Mouse (Mus musculus): ENCODE measurements around the gene Cdc26. TPM values are rescaled to one million over a fixed set of nuclear protein-coding genes. Genes with fewer than 3 reads are reported as not detected.

Cdc26 gene
- polyA plus RNA-seq, 1 experiment from 2014 or later = 83.1 TPM

DNA sequence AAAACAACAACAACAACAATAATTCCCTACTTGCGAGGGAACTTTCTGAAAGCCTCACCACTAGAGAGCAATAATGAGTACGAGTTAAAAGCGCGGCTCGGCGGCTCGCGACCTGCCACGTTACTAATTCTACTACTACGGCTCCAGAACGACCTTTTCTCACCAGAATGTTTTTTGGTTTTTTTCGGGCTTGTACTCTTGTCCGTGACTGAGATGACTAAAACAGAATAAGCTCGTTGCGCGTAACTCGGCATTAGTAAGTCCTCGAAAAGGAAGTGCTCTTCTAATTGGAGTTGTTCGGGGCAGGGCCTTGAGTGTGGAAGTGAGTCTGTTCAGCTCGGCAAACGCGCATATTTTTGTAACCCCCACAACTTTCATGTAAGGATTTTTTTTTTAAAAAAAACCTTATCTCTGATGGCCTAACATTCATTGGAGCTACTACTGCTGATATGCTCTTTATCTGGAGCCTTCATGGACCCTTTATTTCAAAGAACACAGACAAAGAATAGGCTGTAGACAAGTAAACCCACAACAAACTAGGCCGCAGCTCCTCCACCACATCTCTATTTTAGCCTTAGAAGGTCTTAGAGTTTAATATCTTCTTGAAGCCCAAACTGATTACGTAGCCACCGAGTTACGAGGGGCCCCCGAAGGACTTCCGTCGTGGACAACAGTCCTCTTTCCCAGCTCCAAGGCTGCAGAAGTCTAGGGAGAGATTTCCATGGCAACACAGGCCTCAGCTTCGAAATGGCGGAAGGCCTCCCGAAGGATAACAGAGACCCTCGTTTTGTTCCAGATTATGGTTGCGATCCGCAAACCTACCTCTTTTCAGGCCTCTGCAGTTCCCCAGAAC is 486 bp downstream of the Cdc26 start:
- DNase-seq (ENCODE audit: low spot score) (peak; percentile 72), ATAC-seq (ENCODE audit: low FRiP score) (peak; percentile 66)
- Histone ChIP-seq H3K4me3 (replicated peaks; ENCODE audit: low read length) (peak overlapping the region; percentile 74), H3K36me3 (replicated peaks; ENCODE audit: control insufficient read depth, insufficient read depth) (peaks cover 27% of the 10 kb centered on the region), H3K4me2 (replicated peaks) (peak overlapping the region; percentile 44), H3K27me3 (ENCODE audit: control insufficient read depth, insufficient read depth, low read length) (no peaks in the 10 kb centered on the region), H3K4me1 (replicated peaks; ENCODE audit: control insufficient read depth, insufficient read depth, low read length) (peaks cover 27% of the 10 kb centered on the region; the same call in 1 of the 2 replicates), H3K27ac (peak overlapping the region; percentile 48), H3K9me3 (ENCODE audit: control insufficient read depth, low read length) (no peaks in the 10 kb centered on the region), H3K9ac (peak overlapping the region; percentile 77)
- WGBS = under 1% methylated on average over 35 of the region's 35 CpGs

DNA sequence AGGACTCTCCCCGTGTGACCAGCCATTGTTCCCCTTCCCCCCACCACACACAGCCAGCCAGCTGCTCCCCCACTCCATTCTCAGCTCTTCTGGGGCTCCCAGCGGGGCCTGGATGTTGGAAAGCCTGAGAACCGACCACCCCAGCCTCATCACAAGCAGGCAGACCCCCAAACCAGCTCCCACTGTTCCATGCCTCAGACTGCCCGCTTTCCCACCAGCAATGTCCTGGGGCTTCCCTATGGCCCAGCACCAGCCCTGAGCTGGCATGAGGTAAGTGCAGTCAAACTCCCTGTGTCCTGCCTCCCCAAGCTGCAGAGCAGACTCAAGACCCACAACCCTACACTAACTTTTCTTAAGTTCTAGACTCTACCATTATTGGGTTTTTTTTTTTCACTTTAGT is 2.3 kb downstream of the Cdc26 start:
- Histone ChIP-seq H3K4me1 (replicated peaks; ENCODE audit: control insufficient read depth, insufficient read depth, low read length) (peaks cover 27% of the 10 kb centered on the region; the same call in 1 of the 2 replicates), H3K9me3 (ENCODE audit: control insufficient read depth, low read length) (no peaks in the 10 kb centered on the region), H3K9ac (no peak overlapping the region), H3K36me3 (replicated peaks; ENCODE audit: control insufficient read depth, insufficient read depth) (peaks cover 27% of the 10 kb centered on the region), H3K4me2 (replicated peaks) (no peak overlapping the region), H3K27me3 (ENCODE audit: control insufficient read depth, insufficient read depth, low read length) (no peaks in the 10 kb centered on the region), H3K4me3 (replicated peaks; ENCODE audit: low read length) (no peak overlapping the region), H3K27ac (no peak overlapping the region)
- 73% methylated on average over 4 of the region's 4 CpGs for WGBS
- no peak for ATAC-seq (ENCODE audit: low FRiP score)
- DNase-seq (ENCODE audit: low spot score) = no peak

DNA sequence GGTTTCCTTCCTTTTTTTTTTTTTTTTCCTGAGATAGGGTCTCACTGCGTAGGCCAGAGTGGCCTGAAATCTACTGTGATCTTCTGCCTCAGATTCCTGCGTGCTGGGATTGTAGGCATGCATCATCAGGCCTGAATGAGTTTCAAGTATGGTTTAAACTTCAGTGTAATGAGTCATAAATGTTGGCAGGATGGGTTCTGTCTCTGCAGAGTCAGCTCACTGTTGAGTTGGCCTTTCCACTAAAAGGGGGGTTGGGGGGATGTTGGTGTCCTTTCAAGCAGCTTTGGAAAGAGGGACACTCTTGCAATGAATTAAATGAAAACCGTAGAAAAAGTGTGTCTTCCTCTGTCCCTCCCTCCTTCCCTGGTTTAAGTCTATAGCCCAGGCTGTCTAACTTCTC is 9.5 kb downstream of the Cdc26 start:
- 93% methylated on average over 3 of the region's 3 CpGs for WGBS
- Histone ChIP-seq H3K4me3 (replicated peaks; ENCODE audit: low read length) (no peak overlapping the region), H3K27me3 (ENCODE audit: control insufficient read depth, insufficient read depth, low read length) (no peaks in the 10 kb centered on the region), H3K9ac (no peak overlapping the region), H3K4me1 (replicated peaks; ENCODE audit: control insufficient read depth, insufficient read depth, low read length) (no peaks in the 10 kb centered on the region), H3K27ac (no peak overlapping the region), H3K4me2 (replicated peaks) (no peak overlapping the region), H3K36me3 (replicated peaks; ENCODE audit: control insufficient read depth, insufficient read depth) (peaks cover 85% of the 10 kb centered on the region), H3K9me3 (ENCODE audit: control insufficient read depth, low read length) (no peaks in the 10 kb centered on the region)
- ATAC-seq (ENCODE audit: low FRiP score) = no peak
- no peak for DNase-seq (ENCODE audit: low spot score)

DNA sequence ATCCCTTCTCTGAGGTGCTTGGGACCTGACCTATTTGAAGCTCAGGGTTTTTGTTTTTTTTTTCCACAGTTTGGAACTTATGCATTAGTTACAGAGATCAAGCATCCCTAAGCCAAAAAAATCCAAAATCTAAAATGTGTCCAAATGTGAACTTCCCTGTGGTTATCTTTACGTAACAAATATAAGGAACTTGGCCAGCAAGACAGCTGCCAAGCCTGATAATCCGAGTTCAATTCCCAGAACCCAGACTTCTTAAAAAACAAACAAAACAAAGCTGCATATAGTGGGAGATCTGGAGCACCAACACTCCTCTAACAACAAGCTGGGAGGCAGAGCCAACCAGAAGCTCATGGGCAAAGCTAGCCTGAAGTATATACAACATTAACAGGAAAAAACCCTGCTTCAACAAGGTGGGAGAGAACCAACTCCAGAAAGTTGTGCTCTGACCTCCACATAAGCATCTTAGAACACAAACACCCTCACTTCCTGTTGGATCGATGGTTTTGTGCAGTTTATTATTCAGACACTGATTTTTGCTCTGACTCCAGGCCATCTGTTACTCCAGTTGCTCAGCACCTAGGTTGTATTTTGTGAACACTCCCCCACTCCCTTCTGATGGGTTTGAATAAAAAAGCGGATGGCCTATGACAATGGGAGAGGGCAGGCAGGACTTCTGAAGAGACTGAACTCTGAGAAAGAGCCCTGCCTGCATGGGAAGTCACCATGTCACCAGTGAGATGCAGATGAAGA is 10.7 kb downstream of the Cdc26 start:
- peaks cover 90% of the 10 kb centered on the region for H3K36me3 ChIP-seq (replicated peaks; ENCODE audit: control insufficient read depth, insufficient read depth)
- no peak overlapping the region for H3K4me3 ChIP-seq (replicated peaks; ENCODE audit: low read length)
- no peaks in the 10 kb centered on the region for H3K9me3 ChIP-seq (ENCODE audit: control insufficient read depth, low read length)
- H3K9ac ChIP-seq = no peak overlapping the region
- 88% methylated on average over 4 of the region's 4 CpGs for WGBS
- H3K27ac ChIP-seq = no peak overlapping the region
- no peak overlapping the region for H3K4me2 ChIP-seq (replicated peaks)
- no peak for ATAC-seq (ENCODE audit: low FRiP score)
- H3K4me1 ChIP-seq (replicated peaks; ENCODE audit: control insufficient read depth, insufficient read depth, low read length) = no peaks in the 10 kb centered on the region
- no peaks in the 10 kb centered on the region for H3K27me3 ChIP-seq (ENCODE audit: control insufficient read depth, insufficient read depth, low read length)
- no peak for DNase-seq (ENCODE audit: low spot score)

DNA sequence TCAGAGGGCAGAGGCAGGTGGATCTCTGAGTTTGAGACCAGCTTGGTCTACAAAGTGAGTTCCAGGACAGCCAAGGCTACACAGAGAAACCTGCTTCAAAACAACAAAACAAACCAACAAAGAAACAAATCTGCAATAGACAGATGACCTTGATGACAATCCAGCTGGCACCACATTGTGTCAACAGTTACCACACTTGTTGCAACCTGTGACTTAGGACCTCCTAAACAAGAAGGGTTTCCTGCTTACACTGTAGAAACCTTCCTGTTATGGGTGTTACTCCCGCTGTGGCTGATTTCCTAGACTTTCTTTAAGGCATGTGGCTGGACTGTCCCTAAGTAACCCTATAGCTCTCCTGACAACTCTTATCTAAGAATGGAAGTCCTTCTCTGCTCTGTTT is 12.6 kb downstream of the Cdc26 start:
- H3K9me3 ChIP-seq (ENCODE audit: control insufficient read depth, low read length) = no peaks in the 10 kb centered on the region
- ATAC-seq (ENCODE audit: low FRiP score) = no peak
- H3K9ac ChIP-seq = no peak overlapping the region
- no peak for DNase-seq (ENCODE audit: low spot score)
- H3K4me3 ChIP-seq (replicated peaks; ENCODE audit: low read length) = no peak overlapping the region
- WGBS = 93% methylated on average over 1 of the region's 1 CpGs
- H3K4me1 ChIP-seq (replicated peaks; ENCODE audit: control insufficient read depth, insufficient read depth, low read length) = no peaks in the 10 kb centered on the region
- no peak overlapping the region for H3K4me2 ChIP-seq (replicated peaks)
- H3K36me3 ChIP-seq (replicated peaks; ENCODE audit: control insufficient read depth, insufficient read depth) = peaks cover 87% of the 10 kb centered on the region
- no peaks in the 10 kb centered on the region for H3K27me3 ChIP-seq (ENCODE audit: control insufficient read depth, insufficient read depth, low read length)
- no peak overlapping the region for H3K27ac ChIP-seq

DNA sequence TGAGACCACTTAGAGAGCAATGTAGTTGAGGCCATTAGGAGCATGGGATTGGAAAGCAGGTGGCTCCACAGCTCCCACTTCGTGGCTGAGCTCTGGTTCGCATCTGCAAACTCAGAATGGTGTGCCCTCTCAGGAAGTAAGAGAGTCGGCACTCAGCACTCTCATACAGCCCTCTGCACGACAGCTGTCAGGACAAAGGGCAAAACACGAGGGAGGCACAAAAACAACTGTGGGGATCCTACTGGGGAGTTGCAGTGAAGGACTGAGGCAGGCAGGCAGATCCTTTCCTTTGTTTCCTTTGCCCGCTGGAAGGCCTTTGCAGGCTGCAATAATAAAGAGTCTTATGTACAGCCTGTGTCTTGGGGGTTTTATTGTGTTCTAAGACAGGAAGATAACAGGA is 15.0 kb downstream of the Cdc26 start:
- ATAC-seq (ENCODE audit: low FRiP score) (no peak), DNase-seq (ENCODE audit: low spot score) (no peak)
- Histone ChIP-seq H3K4me2 (replicated peaks) (no peak overlapping the region), H3K27ac (no peak overlapping the region), H3K9me3 (ENCODE audit: control insufficient read depth, low read length) (no peaks in the 10 kb centered on the region), H3K27me3 (ENCODE audit: control insufficient read depth, insufficient read depth, low read length) (no peaks in the 10 kb centered on the region), H3K36me3 (replicated peaks; ENCODE audit: control insufficient read depth, insufficient read depth) (peaks cover 86% of the 10 kb centered on the region), H3K4me3 (replicated peaks; ENCODE audit: low read length) (no peak overlapping the region), H3K9ac (no peak overlapping the region), H3K4me1 (replicated peaks; ENCODE audit: control insufficient read depth, insufficient read depth, low read length) (no peaks in the 10 kb centered on the region)
- WGBS = 15% methylated on average over 6 of the region's 6 CpGs

DNA sequence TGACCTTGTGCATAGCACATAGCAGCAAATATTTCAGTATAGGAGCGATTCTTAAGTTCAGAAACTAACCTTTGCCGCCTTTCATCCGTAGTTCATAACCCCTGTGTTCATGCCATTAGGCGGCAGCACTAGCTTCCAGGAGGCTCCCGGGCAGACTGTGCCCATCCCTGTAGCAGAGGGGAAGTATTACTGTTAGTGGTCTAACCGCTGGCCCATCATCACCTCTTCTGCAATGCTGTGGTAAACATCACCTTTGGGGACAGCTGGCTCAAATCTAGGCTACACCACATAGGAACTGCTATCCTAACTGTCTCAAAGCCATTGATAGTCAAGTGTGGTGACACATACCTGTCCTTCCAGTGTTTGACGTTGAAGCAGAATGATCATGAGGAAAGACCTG is 16.6 kb downstream of the Cdc26 start:
- no peak overlapping the region for H3K27ac ChIP-seq
- H3K36me3 ChIP-seq (replicated peaks; ENCODE audit: control insufficient read depth, insufficient read depth) = peaks cover 83% of the 10 kb centered on the region

DNA sequence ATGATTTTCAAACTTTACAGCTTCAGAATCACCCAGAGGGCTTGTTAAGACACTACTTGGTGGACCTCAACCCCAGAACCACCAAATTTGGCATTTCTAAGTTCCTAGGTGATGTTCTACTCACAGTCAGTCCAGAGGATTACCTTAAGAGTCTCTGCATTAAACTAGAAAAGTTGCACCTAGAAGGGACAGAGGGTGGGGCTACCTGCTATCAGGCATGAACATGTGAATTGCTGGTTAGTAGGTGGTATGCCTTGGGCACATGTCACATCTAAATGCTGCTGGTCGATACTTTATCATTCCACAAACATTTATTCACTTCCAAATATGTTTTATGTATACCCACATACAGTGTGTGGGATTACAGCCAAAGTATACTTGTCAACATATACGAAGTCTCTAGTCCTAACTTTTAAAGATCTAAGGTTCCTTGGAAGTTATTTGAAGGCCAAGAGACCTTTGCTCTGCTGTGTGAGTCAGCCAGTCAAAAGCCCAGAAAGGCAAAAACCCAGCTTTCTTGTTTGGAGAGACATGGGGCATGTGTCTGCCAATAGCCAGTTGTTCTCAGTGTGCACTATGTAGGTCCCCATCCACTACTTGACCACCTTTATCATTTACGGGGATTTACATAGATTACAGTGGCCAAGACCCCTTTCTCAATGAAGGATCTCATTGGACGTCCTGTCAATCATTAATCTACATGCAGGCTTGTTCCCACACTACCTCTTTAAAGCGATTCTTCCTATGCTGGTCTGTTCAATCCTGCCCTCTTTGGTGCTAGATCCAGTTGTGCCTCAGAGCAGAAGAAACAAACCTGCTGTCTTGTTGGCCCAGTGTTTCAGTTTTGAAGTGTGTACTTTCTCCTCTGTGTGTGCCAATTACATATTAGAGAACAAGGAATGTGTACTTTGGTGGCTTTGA is 18.6 kb downstream of the Cdc26 start:
- Histone ChIP-seq H3K4me2 (replicated peaks) (no peak overlapping the region), H3K4me1 (replicated peaks; ENCODE audit: control insufficient read depth, insufficient read depth, low read length) (no peaks in the 10 kb centered on the region), H3K27me3 (ENCODE audit: control insufficient read depth, insufficient read depth, low read length) (no peaks in the 10 kb centered on the region), H3K27ac (no peak overlapping the region), H3K4me3 (replicated peaks; ENCODE audit: low read length) (no peak overlapping the region), H3K9ac (no peak overlapping the region), H3K9me3 (ENCODE audit: control insufficient read depth, low read length) (no peaks in the 10 kb centered on the region), H3K36me3 (replicated peaks; ENCODE audit: control insufficient read depth, insufficient read depth) (peaks cover 68% of the 10 kb centered on the region)
- ATAC-seq (ENCODE audit: low FRiP score) (no peak), DNase-seq (ENCODE audit: low spot score) (no peak)
- 91% methylated on average over 5 of the region's 5 CpGs for WGBS

More for the DNA sequence above, 16.6 kb downstream of the Cdc26 start:
- no peak for ATAC-seq (ENCODE audit: low FRiP score)
- no peaks in the 10 kb centered on the region for H3K27me3 ChIP-seq (ENCODE audit: control insufficient read depth, insufficient read depth, low read length)
- no peaks in the 10 kb centered on the region for H3K9me3 ChIP-seq (ENCODE audit: control insufficient read depth, low read length)
- no peak overlapping the region for H3K4me3 ChIP-seq (replicated peaks; ENCODE audit: low read length)
- 92% methylated on average over 7 of the region's 7 CpGs for WGBS
- no peak overlapping the region for H3K4me2 ChIP-seq (replicated peaks)
- no peaks in the 10 kb centered on the region for H3K4me1 ChIP-seq (replicated peaks; ENCODE audit: control insufficient read depth, insufficient read depth, low read length)
- no peak overlapping the region for H3K9ac ChIP-seq
- no peak for DNase-seq (ENCODE audit: low spot score)

DNA sequence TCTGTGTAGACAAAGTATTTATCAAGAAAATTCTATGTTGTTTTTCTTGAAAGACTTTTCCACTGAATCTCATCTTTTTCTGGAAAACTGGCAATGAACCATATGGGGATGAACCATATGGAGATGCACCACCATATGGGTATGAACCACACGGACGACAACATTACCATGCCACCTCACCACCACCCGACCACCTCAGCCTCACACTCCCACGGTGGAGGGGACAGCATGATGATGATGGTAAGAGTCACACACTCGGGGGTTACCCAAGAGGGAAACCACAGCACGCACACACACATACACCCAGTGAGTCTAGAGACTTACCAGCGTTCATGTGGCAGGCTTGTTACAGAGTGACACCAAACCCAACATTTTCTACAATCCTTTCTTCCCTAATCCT is 23.0 kb downstream of the Cdc26 start:
- Histone ChIP-seq H3K4me2 (replicated peaks) (no peak overlapping the region), H3K4me3 (replicated peaks; ENCODE audit: low read length) (no peak overlapping the region), H3K27me3 (ENCODE audit: control insufficient read depth, insufficient read depth, low read length) (no peaks in the 10 kb centered on the region), H3K27ac (no peak overlapping the region), H3K9ac (no peak overlapping the region), H3K9me3 (ENCODE audit: control insufficient read depth, low read length) (no peaks in the 10 kb centered on the region), H3K4me1 (replicated peaks; ENCODE audit: control insufficient read depth, insufficient read depth, low read length) (no peaks in the 10 kb centered on the region), H3K36me3 (replicated peaks; ENCODE audit: control insufficient read depth, insufficient read depth) (peaks cover 36% of the 10 kb centered on the region)
- DNase-seq (ENCODE audit: low spot score) = no peak
- ATAC-seq (ENCODE audit: low FRiP score) = no peak; the same call in 1 of the 2 replicates
- WGBS = 94% methylated on average over 7 of the region's 7 CpGs

All from hindbrain, embryonic 14.5 days (tissue).